Mouse (Mus musculus) megakaryocyte progenitor cell, adult 5-6 weeks (primary cell): ENCODE data around the gene Degs2. TPM values are rescaled to one million over a fixed set of nuclear protein-coding genes. Genes with fewer than 3 reads are reported as not detected.
A peak's percentile ranks its signal among the peaks of the same experiment; 100 is the strongest.
"Not testable (repeated sequence)": the region's sequence is repeated elsewhere in the genome, so short reads cannot be mapped to it uniquely, and the experiment has no call there.

Experiments used
- ATAC-seq: replicated peaks from 2 replicates; pipeline ENCODE4 v1.8.0; 2016; ENCODE audit warnings: mild to moderate bottlenecking, moderate TSS enrichment, inconsistent platforms; ENCODE audit not compliant: poor library complexity
- total RNA-seq, 2 experiments: library from RNA; stranded (forward) in 1 of 2; stranded (reverse) in 1 of 2; fragments of 157-497, 149-512 nt in 1 of 2; fragments of 200-1000 nt in 1 of 2; gene quantifications; 2 replicates each; pipeline versions ENCODE4 v1.2.3 to v1.2.4; 2015 to 2017

Degs2 gene
- total RNA-seq (2015): 1.2 TPM in 1 of 2 replicates, not detected in the other
- total RNA-seq (2017): 0.79 and 1.1 TPM in 2 replicates

DNA sequence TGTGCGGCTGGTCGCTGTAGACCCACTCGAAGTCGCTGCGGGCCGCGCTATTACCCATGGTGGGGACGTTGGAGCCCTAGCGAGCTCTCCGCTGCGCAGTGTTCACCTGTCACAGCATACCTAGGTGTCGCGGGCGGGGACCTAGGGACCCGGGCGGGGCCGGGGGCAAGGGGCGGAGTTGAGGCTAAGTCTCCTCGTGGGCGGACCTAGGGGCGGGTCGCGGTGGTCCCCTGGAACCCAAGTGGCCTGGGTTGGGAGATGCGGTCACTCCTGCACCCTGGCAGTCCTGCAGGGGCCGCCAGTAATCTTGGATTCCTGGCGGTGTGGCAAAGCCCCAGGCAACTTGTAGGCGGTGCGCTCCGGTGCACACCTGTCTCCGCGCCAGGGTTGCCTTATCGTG is at the start of gene Degs2:
Degs2 (minus strand) TSS at position 131 of the 400 bp plus-strand sequence.
- no peak for ATAC-seq

DNA sequence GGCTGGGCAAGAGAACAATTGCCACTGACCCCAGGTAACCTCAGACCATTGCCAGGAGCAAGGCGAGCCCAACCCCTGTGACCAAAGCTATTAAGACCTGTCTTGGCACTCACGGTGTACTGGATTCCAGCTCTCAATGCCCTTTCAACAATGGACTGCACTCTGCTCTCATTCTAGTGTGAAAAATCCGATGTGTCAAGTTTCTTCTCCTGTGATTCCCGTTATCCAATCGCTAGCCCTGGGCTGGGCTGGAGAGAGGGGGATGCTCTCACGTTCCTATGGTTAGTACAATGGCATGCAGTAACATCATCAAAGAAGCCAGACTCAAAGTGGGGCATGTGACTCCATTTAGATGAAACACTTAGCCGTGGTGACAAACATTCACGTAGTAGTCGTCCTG is 49.7 kb upstream of the Degs2 start:
- ATAC-seq: no peak

DNA sequence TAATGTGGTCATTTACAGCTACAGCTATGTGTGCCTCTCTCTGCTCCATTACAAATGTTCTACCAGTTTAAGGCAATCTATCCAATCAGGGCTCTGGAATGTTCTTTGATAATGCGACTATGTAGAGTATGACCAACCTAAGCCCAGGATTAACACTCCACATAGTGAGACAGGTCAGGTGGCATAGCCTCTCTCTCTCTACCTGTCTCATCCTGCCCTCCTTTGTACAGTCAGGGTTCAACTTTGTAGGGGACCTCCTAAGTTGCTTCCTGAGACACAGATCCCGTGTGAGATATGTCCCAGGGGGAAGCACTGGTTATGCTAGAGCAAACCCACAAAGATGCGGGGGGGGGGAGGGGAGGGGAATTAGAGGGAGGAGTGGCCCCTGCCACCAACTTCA is 48.1 kb upstream of the Degs2 start:
- no peak for ATAC-seq

DNA sequence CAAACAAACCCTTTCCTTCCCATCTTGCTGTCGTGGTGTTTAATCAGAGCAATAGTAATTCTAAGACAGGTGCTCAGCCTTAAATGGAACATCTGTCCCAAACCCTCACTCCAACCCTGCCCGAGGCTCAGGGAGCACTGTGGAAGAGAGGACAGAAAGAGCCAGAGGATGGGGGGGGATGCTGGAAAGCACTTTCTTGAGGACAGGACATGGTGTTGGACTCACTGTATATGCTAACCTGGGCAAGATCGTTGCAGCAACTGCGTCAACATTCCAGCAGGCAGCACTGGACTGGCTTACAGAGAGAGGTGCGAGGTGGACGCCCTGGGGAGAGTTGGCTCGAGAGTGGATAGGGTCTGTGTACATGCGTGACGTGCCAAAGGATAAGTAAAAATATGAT is 47.3 kb upstream of the Degs2 start:
- ATAC-seq: no peak

DNA sequence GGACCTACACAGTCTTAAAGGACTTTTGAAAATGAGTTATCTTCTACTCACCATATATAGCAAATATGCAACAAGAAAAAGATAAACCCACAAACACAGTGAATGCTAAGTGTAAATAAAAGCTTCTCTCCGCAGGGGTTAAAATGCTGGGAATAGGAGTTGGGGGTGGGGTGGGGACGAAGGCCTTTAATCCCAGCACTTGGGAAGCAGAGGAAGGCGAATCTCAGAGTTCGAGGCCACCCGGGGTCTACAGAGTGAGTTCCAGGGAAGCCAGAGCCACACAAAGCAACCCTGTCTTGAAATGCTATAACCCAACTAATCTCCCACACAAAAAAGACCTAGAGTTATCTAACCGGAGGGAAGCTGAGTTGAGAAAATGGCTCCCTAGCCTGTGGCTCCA is 46.9 kb upstream of the Degs2 start:
- no peak for ATAC-seq

DNA sequence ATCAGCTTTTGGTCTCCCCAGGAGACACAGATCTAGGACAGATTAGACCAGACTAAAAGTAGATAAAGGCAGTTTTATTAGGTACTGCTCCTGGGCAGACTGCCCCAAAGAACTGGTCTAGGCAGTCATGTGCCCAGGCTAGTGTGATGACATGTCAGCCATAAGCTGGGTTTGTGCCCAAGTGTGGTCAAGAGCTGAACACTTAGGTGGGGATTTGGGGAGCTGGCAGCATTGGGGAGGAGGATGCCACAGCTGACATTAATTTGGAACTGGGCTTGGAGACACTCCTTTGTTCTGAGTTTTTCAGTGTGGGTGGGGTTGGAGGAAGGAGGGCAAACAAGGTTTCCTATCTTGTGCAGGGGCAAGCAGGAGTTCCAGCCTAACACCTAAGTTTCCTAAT is 43.9 kb upstream of the Degs2 start:
- no peak for ATAC-seq

DNA sequence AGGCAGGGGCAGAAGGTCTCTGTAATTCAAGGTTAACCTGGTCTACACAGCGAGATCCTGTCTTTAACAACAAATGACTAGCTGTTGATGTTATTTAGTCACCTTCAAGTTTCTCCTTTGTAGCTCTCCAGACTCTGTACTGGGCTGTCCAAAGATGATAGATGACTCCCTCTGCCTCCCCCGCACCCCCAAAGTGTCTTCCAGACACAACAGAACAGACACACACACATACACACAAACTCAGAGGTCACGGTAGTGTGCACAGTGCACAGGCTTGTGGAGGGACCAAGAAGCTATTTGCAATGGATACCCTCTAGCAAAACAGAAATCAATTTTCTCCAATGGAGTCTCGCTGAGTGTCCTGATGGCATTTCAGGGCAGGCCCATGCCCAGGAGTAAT is 40.1 kb upstream of the Degs2 start:
- ATAC-seq: no peak

DNA sequence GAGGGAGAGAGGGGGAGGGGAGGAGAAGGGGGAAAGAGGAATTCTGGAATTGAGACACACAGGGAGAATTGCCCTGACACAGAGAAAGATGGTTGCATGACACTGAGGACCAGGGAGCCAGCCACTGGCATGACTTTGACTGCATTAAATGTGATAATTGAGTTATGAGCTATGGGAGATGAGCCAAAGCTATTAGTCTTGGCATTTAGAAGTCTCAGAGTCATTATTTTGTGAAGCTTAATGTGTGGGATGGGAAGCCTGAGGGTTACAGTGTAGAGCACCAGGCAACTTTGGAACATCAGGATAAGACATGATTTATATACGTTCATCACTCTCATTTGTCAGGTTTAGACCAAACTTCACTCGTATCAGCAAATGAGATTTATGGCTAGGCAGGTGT is 39.4 kb upstream of the Degs2 start:
- no peak for ATAC-seq

DNA sequence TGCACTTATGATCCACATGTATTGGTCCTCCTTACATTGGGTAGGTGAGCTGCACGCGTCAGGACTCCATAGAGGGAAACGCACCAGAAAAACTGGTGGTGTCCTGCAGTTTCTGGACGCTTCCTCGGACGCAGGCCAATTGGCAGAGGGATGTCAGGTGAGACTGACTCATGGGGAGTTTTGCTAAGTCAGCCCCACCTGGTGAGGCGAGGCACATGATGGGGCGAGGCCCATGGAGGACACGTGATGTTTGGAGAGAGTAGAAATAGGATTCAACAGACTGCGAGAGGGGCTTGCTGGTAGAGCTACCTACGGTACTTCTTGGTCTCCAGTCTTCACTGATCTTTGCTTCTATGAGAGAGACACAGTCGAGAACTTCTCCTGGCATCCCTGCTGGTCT is 36.6 kb upstream of the Degs2 start:
- ATAC-seq: no peak

DNA sequence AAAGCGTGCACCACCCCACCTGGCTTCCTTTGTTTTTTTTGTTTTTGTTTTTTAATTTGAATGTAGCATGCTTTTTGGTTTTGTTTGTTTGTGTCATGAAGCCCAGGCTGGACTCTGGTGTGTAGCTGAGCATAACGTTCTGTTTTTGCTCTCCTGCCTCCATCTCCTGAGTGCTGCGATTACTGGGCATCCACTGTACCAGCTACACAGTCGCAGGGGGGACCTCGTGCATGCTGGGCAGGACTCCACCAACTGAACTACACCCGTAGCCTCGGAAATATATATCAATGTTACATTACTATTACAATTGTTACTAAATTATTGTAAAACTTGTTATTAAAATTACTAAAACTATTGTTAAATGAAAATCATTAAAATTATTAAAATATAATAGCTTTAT is 35.7 kb upstream of the Degs2 start:
- ATAC-seq: no peak

DNA sequence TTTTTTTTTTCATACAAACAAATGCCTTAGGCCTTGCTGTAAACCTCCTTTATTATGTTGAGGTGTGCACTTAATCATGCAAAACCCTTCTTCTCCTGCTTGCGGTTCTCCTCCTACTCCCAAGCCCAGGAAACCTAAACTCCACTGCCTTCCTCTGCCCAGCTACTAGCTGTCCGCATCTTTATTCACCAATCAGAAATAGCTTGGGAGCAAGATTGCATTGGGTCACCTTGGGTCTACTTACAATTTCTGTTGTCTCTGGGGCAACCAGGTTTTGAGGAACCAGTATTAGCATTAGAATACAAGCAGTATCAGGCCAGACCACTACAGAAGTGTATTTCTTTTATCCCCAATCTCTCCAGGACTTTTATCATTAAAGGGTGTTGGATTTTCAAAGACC is 32.3 kb upstream of the Degs2 start:
- ATAC-seq: no peak

DNA sequence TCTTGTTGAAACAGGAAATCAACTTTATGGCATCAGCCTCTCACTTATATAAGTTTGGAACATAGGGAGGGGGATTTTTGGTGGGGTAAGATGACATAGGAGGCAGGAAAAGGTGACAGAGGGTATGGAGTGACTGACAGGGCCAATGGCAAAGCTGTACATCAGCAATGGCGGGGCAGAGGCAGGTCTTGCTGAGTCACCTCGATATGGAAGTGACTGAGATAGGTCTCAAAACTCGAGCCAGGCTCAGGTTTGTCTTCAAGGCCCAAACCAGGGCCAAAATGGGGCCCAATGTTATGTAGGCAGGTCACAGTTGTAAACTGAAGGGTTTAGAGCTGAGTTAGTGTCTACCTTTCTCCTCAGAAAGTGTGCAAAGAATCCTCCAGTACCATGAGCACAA is 21.7 kb upstream of the Degs2 start:
- ATAC-seq: no peak

DNA sequence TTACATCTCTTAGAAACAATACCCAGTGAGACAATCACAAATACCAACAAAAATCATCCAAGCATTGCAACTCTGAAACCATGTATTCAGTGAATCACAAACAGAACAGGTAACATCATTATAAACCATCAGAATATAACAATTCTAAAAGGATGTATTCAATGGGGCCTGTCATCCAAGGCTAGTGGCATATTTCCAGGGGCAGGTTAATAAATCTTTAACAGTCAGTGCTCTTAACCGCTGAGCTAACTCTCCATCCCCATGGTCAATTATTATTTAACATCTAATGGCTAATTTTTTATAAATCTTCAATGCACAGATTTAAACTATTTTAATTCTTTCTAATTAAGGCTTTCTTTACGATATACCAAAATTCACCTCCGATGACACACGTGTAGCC is 20.3 kb upstream of the Degs2 start:
- no peak for ATAC-seq

DNA sequence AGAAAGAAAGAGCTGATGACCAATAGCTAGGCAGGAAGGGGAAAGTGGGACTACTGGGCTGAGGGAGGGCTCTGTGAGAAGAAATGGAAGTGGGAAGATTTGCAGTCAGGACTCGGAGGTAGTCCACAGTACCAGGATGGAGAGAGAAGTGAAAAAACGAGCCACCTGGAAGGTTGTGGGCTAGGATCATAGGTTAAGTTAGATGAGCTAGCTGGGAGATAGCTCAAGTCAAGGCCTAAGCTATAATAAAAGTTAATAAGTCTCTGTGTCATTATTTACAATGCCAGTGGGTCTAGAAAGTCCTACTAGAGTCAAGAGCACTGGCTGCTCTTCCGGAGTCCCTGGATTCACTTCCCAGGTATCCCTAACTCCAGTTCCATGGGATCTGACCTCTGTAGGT is 16.4 kb upstream of the Degs2 start:
- no peak for ATAC-seq

DNA sequence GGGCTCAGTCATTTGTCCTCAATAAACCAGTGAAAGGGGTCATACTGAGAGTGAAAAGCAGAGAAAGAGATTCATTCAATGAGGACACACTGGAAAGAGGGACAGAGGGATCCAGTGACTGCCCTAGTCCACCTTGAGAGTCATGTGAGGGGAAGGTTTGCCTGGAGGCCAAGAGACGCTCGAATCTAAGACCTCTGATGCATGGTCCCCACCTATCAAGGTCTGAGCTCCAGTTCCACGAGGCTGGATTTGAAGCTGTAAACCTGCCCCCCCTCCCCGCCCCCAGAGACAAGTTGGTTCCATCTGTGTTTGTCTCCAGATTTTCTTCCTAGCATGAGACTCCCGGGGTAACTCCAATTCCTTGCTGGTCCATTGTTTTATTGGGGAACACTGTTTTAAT is 13.7 kb upstream of the Degs2 start:
- no peak for ATAC-seq

DNA sequence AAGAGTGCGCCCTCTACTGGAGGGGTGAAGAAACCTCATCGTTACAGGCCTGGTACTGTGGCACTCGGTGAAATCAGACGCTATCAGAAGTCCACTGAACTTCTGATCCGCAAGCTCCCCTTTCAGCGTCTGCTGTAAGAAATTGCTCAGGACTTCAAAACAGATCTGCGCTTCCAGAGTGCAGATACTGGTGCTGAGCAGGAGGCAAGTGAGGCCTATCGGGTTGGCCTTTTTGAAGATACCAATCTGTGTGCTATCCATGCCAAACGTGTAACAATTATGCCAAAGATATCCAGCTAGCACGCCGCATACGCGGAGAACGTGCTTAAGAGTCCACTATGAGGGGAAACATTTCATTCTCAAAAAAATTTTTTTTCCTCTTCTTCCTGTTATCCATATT is 11.9 kb upstream of the Degs2 start:
- ATAC-seq: not testable (repeated sequence)

DNA sequence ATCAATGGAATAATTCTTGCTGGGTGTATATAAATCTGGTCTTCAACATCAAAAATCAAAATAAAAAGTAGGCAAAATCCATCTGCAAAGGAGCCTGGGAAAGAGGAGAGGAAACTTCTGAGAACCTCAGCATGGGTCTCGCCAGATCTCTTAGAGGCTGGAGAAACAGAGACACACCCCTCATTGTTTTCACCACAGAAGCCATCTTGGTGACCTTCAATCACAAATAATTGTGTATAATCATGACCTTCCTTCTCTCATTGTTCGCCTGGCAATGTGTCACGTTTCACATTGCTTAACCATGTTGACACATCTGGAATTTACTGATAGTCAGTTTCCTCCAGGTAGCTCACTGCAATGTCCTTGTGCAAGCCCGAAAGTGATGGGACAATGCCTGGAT is 10.4 kb upstream of the Degs2 start:
- no peak for ATAC-seq

DNA sequence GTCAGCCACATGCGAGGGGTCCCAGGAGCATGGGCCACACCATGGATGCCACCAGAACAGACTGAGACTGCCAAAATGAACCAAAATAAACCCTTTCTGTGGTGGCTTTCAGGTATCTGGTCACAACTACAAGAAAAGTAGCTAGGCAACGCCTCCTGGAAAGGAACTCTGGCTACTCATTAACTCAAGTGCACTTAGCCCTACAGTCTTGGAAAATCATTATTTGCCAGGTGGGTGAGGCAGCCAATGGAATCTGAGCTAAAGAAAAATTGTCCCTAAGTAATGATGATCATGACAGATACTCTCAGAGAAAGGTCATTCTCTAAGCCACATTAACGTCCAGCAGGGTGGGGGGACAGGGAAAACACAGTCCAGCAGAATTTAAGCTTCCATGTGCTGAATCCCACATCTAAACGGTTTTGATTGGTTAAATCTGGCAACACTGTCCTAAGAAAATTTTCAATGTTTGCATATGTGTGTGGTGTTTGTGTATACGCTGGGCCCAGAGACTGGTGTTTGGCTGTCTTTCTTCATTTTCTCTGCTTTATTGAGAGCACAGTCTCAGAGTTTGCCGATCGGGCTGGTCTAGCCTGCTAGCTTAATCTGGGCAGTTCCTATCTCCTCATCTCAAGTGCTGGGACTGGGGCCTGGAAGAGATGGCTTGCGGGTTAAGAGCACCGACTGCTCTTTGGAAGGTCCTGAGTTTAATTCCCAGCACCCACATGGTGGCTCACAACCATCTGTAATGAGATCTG is 8.9 kb upstream of the Degs2 start:
- no peak for ATAC-seq

DNA sequence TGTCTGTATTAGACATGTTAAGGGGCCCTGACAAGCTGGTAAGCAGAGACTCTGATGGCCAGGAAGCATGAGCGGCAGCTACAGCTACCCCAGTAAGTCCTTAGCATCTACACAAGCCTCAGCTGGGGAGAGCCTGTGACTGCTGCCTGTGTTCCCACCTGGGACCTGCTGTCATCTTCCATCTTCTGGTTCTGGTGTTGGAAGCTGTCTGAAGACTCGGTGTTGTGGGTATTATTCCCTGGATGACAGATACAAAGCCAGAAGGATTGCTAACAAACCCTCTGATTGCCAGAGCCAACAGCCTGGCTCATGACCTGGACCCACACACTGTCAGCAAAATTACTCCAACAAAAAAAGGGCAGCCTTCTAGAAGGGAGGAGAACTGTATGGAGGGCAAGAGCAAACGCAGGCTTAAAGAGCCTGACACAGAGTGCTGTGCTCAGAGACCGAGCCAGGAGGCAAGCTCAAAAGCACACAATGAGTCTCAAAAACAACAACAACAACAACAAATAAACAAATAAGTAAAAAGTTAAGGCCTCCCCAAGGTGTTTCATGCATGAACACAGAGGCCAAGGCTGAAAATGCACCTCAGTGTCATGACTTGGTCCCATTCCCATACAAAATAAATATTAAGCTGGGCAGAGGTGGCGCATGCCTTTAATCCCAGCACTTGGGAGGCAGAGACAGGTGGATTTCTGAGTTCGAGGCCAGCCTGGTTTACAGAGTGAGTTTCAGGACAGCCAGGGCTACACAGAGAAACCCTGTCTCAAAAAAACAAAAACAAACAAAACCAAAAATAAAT is 8.1 kb upstream of the Degs2 start:
- ATAC-seq: no peak

DNA sequence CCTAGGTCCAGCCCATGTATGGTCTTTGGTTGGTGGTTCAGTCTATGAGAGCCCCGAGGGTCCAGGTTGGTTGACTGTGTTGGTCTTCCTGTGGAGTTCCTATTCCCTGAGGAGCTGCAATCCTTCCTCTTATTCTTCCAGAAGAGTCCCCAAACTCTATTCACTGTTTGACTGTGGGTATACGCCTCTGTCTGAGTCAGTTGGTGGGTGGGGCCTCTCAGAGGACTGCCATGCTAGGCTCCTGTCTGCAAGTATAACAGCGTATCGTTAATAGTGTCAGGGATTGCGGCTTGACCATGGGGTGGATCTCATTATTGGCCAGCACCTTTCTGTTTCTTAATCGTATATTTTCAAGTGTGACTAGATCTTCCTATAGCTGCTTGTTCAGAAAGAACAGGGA is 7.3 kb upstream of the Degs2 start:
- no peak for ATAC-seq

DNA sequence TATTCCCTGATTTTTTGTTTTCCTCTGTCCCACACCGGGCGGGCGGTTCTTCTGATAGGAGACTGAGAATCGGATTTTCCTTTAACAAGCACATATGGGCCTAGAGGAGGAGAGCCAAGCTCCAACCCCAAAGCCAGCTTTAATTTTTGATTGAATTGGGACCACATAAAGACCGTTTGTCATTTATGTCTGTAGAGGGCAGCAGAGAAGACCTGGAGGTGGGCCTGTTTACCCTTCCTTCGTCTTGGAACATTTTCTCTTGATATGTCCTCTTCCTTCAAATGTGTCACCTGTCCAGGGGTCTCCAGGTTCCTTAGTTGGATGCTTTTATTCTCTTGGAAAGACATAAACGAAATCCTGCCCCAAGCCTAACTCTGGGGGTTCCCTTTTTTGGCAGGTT is 4.0 kb upstream of the Degs2 start:
- ATAC-seq: peak; percentile 55; the same call in 1 of the 2 replicates

DNA sequence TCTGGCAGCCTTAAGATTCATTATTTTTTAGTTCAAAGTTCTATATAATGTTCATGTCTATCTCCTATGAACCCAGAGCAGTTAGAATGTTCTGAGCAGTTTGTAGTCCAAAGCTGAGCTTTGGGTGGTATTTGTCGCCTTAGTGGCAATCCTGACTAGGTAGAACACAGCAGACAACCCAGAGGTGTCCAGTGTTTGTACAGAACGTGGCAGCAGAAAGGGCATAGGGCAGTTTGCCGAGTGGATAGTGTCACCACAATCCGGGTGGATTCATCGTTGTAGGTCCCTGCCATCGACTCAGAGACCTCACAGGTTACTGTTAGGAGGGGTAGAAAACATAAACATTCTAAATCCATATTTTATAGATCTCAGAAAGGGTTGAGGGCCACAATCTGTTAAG is 3.4 kb upstream of the Degs2 start:
- ATAC-seq: no peak
